Mouse (Mus musculus) G1E-ER4 (cell line): ENCODE data around the gene S100a2. TPM values are rescaled to one million over a fixed set of nuclear protein-coding genes. Genes with fewer than 3 reads are reported as not detected.

Source experiments
- GATA1 ChIP-seq: IDR thresholded peaks from one replicate; pipeline ENCODE4 v1.8.0; 2012; ENCODE audit warnings: low read length, inconsistent platforms
- polyA plus RNA-seq: library from polyadenylated mRNA; stranded (reverse); fragments of >175 nt; gene quantifications from 2 replicates; pipeline ENCODE4 v1.2.3, GENCODE M21; 2012

The S100a2 gene
- not detected in 2 replicates for polyA plus RNA-seq

GRCm38 (mm10) chr3:90589947-90590346 is at the start of gene S100a2:
S100a2 (plus strand) TSS chr3:90590247.
- no peak for TF ChIP-seq GATA1

- TF ChIP-seq GATA1 = no peak
Measured at GRCm38 (mm10) chr3:90540904-90541303, 49.1 kb upstream of the S100a2 start.

- TF ChIP-seq GATA1 = no peak
Measured at GRCm38 (mm10) chr3:90549676-90550420, 40.2 kb upstream of the S100a2 start.

GRCm38 (mm10) chr3:90550421-90550790 is 39.6 kb upstream of the S100a2 start:
- TF ChIP-seq GATA1 = no peak

- no peak for TF ChIP-seq GATA1
Measured at GRCm38 (mm10) chr3:90552231-90552630, 37.8 kb upstream of the S100a2 start.

GRCm38 (mm10) chr3:90555954-90556353 is 34.1 kb upstream of the S100a2 start:
- no peak for TF ChIP-seq GATA1

- no peak for TF ChIP-seq GATA1
Measured at GRCm38 (mm10) chr3:90560008-90560628, 29.9 kb upstream of the S100a2 start, which contains the start of gene S100a3. S100a3 (plus strand) TSS chr3:90560578.

GRCm38 (mm10) chr3:90574691-90575090 is 15.4 kb upstream of the S100a2 start:
- no peak for TF ChIP-seq GATA1

- no peak for TF ChIP-seq GATA1
Measured at GRCm38 (mm10) chr3:90575320-90575719, 14.7 kb upstream of the S100a2 start.

- no peak for TF ChIP-seq GATA1
Measured at GRCm38 (mm10) chr3:90576351-90577001, 13.6 kb upstream of the S100a2 start.

- no peak for TF ChIP-seq GATA1
Measured at GRCm38 (mm10) chr3:90579433-90579832, 10.6 kb upstream of the S100a2 start.

- TF ChIP-seq GATA1 = no peak
Measured at GRCm38 (mm10) chr3:90581141-90581540, 8.9 kb upstream of the S100a2 start.

GRCm38 (mm10) chr3:90582156-90582555 is 7.9 kb upstream of the S100a2 start:
- no peak for TF ChIP-seq GATA1

GRCm38 (mm10) chr3:90582556-90582955 is 7.5 kb upstream of the S100a2 start:
- TF ChIP-seq GATA1 = no peak

GRCm38 (mm10) chr3:90583893-90584292 is 6.2 kb upstream of the S100a2 start:
- no peak for TF ChIP-seq GATA1

- no peak for TF ChIP-seq GATA1
Measured at GRCm38 (mm10) chr3:90585595-90585994, 4.5 kb upstream of the S100a2 start.
